In the genomic region with DNA sequence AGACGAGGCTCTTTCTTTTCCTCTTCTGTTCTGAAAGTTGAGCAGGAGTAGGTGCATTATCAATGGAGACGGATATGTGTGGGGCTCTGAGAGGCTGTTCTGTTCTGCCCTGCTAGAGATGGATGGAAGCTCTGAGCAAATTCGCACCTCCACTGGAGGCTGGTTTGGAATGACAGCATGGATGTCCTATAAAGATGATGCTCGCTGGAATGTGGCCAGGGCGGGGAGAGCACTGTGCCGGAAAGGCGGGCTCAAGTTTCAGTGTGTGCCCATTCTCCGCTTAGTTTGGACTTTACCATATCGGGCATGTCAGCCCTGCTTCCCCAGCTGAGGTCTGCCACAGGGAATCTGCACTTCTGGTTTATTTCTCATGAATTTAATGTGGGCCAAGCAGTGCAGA, we compare ENCODE assay signal across 12 mouse cellular contexts. TPM values are rescaled to one million over a fixed set of nuclear protein-coding genes. Genes with fewer than 3 reads are reported as not detected.
"Had no signal": no experiment of that assay in that cellular context is flagged by ENCODE, and none has a peak within 500 bp of the region (broad histone marks: within the 10 kb centered on the region; RNA-seq: fewer than 3 reads in every experiment).

No protein-coding gene starts in this region.

- H3K36me3 ChIP-seq: liver, embryonic 15.5 days; midbrain, embryonic 13.5 days had no signal

- H3K4me2 ChIP-seq: liver, embryonic 11.5 days; liver, embryonic 15.5 days; midbrain, embryonic 13.5 days had no signal

- H3K4me1 ChIP-seq: liver, embryonic 15.5 days had no signal

- H3K4me3 ChIP-seq: liver, embryonic 15.5 days; midbrain, embryonic 13.5 days had no signal

- H3K9ac ChIP-seq: liver, embryonic 15.5 days; midbrain, embryonic 13.5 days had no signal

- H3K27me3 ChIP-seq: liver, embryonic 15.5 days had no signal

- ATAC-seq: lung, postnatal 0 days; midbrain, embryonic 13.5 days had no signal

- H3K9me3 ChIP-seq: liver, embryonic 15.5 days; midbrain, embryonic 13.5 days had no signal

- H3K27ac ChIP-seq: liver, embryonic 15.5 days; midbrain, embryonic 13.5 days; stomach, postnatal 0 days had no signal

- DNase-seq: kidney, postnatal 36 days; layer of hippocampus, adult 9-11 months; layer of hippocampus, postnatal 36 days; lung, adult 2 months; lung, postnatal 36 days; thymus, adult 2 months; thymus, postnatal 25 days had no signal

RNA-seq across cellular contexts. Expression of gene Plpp4, which starts 35.9 kb away (rescaled TPM):
- polyA plus RNA-seq: liver, embryonic 15.5 days; lung, adult 2 months had no signal
